Mouse (Mus musculus) layer of hippocampus, adult 18-20 months (tissue): Measurements from ENCODE around the gene Olfr292. TPM values are rescaled to one million over a fixed set of nuclear protein-coding genes. Genes with fewer than 3 reads are reported as not detected.
A peak's percentile ranks its signal among the peaks of the same experiment; 100 is the strongest.

Source experiments
- DNase-seq, 2 experiments: peaks; one replicate each; pipeline ENCODE4 v3.0.0; 2022; ENCODE audit warnings: low spot score in 2 of 2
- long read RNA-seq: library from polyadenylated mRNA; stranded (forward); transcript quantifications from one replicate; pipeline ENCODE4 v2.0.0, GENCODE M21; 2021
- total RNA-seq, 2 experiments: library from RNA; stranded (reverse); gene quantifications; 2 replicates each; pipeline ENCODE4 v1.2.3; 2021

Olfr292 gene
- total RNA-seq = not detected
- long read RNA-seq = 0 reads

DNA sequence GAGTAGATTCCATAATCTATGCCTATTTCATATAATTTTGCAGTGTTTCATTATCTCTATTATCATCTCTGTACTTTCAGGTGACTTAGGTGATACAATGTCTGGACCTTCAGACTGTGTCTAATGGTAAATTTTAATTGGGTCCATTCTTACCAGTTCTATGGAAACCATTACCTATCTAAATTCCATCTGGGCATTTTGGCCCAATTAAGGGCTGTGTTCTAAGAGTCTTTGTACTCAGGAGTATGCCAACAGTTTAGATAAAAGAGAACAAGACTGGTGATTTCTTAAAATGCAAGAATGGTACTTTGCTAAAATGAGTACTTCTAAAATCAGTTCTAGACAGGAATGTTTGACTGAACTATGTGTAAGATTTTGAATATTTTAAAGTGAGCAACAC is at the start of gene Olfr292:
TSS of gene Olfr292 (plus strand) at position 301 of the 400 bp plus-strand sequence.
- no peak for DNase-seq

DNA sequence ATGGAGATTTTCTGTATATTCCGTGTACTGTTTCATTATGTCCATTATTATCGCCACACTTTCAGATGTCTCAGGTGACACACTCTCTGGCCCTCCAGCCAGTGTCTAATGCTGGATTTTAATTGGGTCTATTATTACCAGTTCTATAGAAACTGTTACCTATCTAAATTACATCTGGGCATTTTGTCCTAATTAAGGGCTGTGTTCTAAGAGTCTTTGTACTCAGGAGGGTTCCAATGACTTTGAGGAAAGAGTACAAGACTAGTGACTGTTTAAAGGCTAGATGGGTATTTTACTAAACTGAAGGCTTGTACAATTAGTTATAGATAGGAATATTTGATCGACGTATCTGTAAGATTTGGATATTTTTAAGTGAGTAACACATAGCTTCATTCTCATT is 39.4 kb upstream of the Olfr292 start, which contains the start of gene Olfr293:
TSS of gene Olfr293 (plus strand) at position 301 of the 400 bp plus-strand sequence.
- no peak for DNase-seq

- peak in 1 of 2 experiments; percentile 6 for DNase-seq
These were observed 36.9 kb downstream of the Olfr292 start for GRCm38 (mm10) chr7:86725013-86725412.

Other genes with a start within 250 kb of the Olfr292 start
- not detected for gene Olfr299, start 228.4 kb upstream of the Olfr292 start, total RNA-seq
- not detected for gene Olfr298, start 195.8 kb upstream of the Olfr292 start, total RNA-seq
- not detected for gene Olfr297, start 168.4 kb upstream of the Olfr292 start, total RNA-seq
- gene Olfr295, start 104.5 kb upstream of the Olfr292 start, total RNA-seq = not detected
- not detected for gene Olfr294, start 71.7 kb upstream of the Olfr292 start, total RNA-seq
- not detected for gene Olfr293, start 39.3 kb upstream of the Olfr292 start, total RNA-seq
- 10 to 100 TPM; 10.2 to 11.1 TPM for gene Folh1, start 87.6 kb downstream of the Olfr292 start, total RNA-seq
- gene Vmn2r77, start 106.7 kb downstream of the Olfr292 start, total RNA-seq = not detected
- under 1 TPM in 1 of 2 experiments, not detected in 1; 0.08 TPM for gene Vmn2r78, start 226.8 kb downstream of the Olfr292 start, total RNA-seq